Mouse (Mus musculus) intestine, embryonic 16.5 days (tissue): ENCODE measurements at regions not wholly inside any gene's neighbourhood (a gene's known extent, or its start where the extent isn't known, plus 50 kb on each side); places are given as distances from the start of the nearest gene placed in this dataset.

Experiments
- ATAC-seq: fragments of 200-750 bp; cut with Nextera tagmentation; 2 replicates; pipeline ENCODE4 v1.8.0; 2017; ENCODE audit warnings: moderate TSS enrichment, moderate library complexity
- H3K27ac ChIP-seq: fragments of 300-500 bp; sonication (generic); 2 replicates; pipeline ENCODE4 v1.5.1; 2014; ENCODE audit warnings: mild to moderate bottlenecking, low read length
- H3K27me3 ChIP-seq: fragments of 300-500 bp; sonication (generic); replicated peaks from 2 replicates; pipeline ENCODE4 v1.6.1; 2014; ENCODE audit warnings: low read length, control low read depth, mixed read lengths; ENCODE audit not compliant: control insufficient read depth, insufficient read depth
- H3K36me3 ChIP-seq: fragments of 300-500 bp; sonication (generic); 2 replicates; pipeline ENCODE4 v1.6.1; 2014; ENCODE audit warnings: low read length, control low read depth; ENCODE audit not compliant: control insufficient read depth, insufficient read depth
- H3K4me1 ChIP-seq: fragments of 300-500 bp; sonication (generic); 2 replicates; pipeline ENCODE4 v1.6.1; 2014; ENCODE audit warnings: low read length, control low read depth, mixed read lengths; ENCODE audit not compliant: control insufficient read depth, insufficient read depth
- H3K4me2 ChIP-seq: fragments of 300-500 bp; sonication (generic); 2 replicates; pipeline ENCODE4 v1.6.1; 2014; ENCODE audit warnings: low read depth, low read length, control low read depth
- H3K4me3 ChIP-seq: fragments of 300-500 bp; sonication (generic); 2 replicates; pipeline ENCODE4 v1.5.1; 2014; ENCODE audit warnings: mild to moderate bottlenecking, low read length
- H3K9ac ChIP-seq: fragments of 300-500 bp; sonication (generic); 2 replicates; pipeline ENCODE4 v1.6.1; 2014; ENCODE audit warnings: low read depth, low read length
- H3K9me3 ChIP-seq: fragments of 300-500 bp; sonication (generic); 2 replicates; pipeline ENCODE4 v1.6.1; 2016; ENCODE audit warnings: low read length, control low read depth; ENCODE audit not compliant: control insufficient read depth
- WGBS: fragments of 180-500 bp; shearing (Covaris S2); extraction: QIAGEN DNeasy Blood & Tissue Kit; methylation state at CpG from one replicate; pipeline ENCODE4 v1.1.7; 2014; 5-methylcytosine and 5-hydroxymethylcytosine counted together

GRCm38 (mm10) chr9:94431540-94431939 lies 106.3 kb downstream of the 1190002N15Rik start:
- Histone ChIP-seq H3K27me3 (no peaks in the 10 kb centered on the region), H3K27ac (no peak overlapping the region), H3K36me3 (no peaks in the 10 kb centered on the region), H3K4me1 (no peaks in the 10 kb centered on the region), H3K4me3 (no peak overlapping the region), H3K9ac (no peak overlapping the region), H3K9me3 (no peaks in the 10 kb centered on the region), H3K4me2 (no peak overlapping the region)
- WGBS = 98% methylated on average over 3 of the region's 3 CpGs
- no peak for ATAC-seq

DNA sequence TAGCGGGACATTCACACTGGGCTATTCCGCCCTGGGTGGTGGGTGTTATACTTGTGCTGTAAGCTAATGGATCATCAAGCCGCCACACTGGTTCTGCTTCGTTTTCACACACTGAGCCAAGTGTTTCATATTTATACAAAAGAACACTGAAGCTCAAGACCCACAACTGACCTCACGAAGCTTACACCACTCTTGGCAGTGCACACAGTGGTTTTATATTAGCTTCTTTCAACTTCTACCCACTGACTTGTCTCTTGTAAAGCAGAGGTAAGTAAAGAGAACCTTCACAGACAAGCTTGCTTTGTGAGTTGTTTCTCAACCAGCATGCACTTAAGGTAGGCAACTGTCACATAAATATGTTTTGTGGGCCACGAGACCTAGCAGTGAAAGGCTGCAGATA lies 106.9 kb downstream of the 1190002N15Rik start:
- Histone ChIP-seq H3K9ac (no peak overlapping the region), H3K36me3 (no peaks in the 10 kb centered on the region), H3K4me1 (no peaks in the 10 kb centered on the region), H3K9me3 (no peaks in the 10 kb centered on the region), H3K27me3 (no peaks in the 10 kb centered on the region), H3K27ac (no peak overlapping the region), H3K4me2 (no peak overlapping the region), H3K4me3 (no peak overlapping the region)
- ATAC-seq = no peak
- 81% methylated on average over 6 of the region's 6 CpGs for WGBS

DNA sequence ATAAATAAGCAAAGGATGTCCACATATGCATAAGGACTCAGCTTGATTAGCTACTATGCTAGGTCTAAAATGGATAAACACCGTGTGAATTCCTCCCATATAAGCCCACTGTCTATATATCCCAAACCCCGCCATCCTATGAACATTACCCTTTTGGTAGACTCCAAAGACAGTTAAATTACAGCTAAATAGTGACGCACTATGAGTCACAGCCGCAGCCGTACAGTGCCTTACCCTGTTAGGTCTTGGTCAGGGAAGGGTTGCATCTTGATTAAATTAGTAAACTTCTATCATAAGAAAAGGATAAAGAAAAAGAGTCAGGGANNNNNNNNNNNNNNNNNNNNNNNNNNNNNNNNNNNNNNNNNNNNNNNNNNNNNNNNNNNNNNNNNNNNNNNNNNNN lies 111.1 kb downstream of the 1190002N15Rik start:
- H3K27ac ChIP-seq = no peak overlapping the region
- no peak for ATAC-seq
- no peaks in the 10 kb centered on the region for H3K36me3 ChIP-seq
- H3K4me3 ChIP-seq = no peak overlapping the region
- no peak overlapping the region for H3K4me2 ChIP-seq
- WGBS = 88% methylated on average over 5 of the region's 5 CpGs
- no peaks in the 10 kb centered on the region for H3K9me3 ChIP-seq
- H3K9ac ChIP-seq = no peak overlapping the region
- no peaks in the 10 kb centered on the region for H3K4me1 ChIP-seq
- H3K27me3 ChIP-seq = no peaks in the 10 kb centered on the region

DNA sequence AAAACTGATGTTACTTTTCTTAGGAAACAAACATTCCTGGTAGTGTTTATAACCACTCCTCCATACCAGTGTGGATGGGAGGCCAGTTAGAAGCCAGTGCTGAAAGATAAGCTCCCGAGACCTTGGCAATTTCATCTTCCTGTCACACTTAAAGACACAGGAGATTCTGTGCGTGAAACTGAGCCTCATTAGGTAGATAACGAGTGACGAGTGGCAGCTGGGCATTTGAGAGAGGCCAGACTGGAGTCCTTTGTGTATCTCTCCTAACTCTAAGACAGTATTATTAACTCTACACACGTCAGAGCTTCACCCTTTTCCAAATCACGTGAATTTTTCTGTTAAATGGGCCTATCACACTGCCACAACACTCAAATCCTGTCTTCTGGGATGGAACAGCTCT lies 112.1 kb downstream of the 1190002N15Rik start:
- 34% methylated on average over 6 of the region's 6 CpGs for WGBS
- H3K27ac ChIP-seq = no peak overlapping the region
- no peak overlapping the region for H3K4me2 ChIP-seq
- H3K4me3 ChIP-seq = no peak overlapping the region
- no peaks in the 10 kb centered on the region for H3K9me3 ChIP-seq
- no peaks in the 10 kb centered on the region for H3K27me3 ChIP-seq
- no peaks in the 10 kb centered on the region for H3K36me3 ChIP-seq
- no peaks in the 10 kb centered on the region for H3K4me1 ChIP-seq
- ATAC-seq = no peak
- no peak overlapping the region for H3K9ac ChIP-seq

- ATAC-seq = no peak
- 74% methylated on average over 5 of the region's 5 CpGs for WGBS
- Histone ChIP-seq H3K4me3 (no peak overlapping the region), H3K9me3 (no peaks in the 10 kb centered on the region), H3K4me1 (no peaks in the 10 kb centered on the region), H3K27me3 (no peaks in the 10 kb centered on the region), H3K27ac (no peak overlapping the region), H3K9ac (no peak overlapping the region), H3K36me3 (no peaks in the 10 kb centered on the region), H3K4me2 (no peak overlapping the region)
Measured at GRCm38 (mm10) chr9:94424438-94425135, 113.3 kb downstream of the 1190002N15Rik start.

GRCm38 (mm10) chr9:94410546-94410945 lies 127.3 kb downstream of the 1190002N15Rik start:
- Histone ChIP-seq H3K4me1 (0 out of 2 replicates have a peak, but pooled peaks cover 7% of the 10 kb centered on the region), H3K9ac (no peak overlapping the region), H3K36me3 (no peaks in the 10 kb centered on the region), H3K4me3 (no peak overlapping the region), H3K27ac (no peak overlapping the region), H3K27me3 (no peaks in the 10 kb centered on the region), H3K4me2 (no peak overlapping the region), H3K9me3 (no peaks in the 10 kb centered on the region)
- 34% methylated on average over 8 of the region's 8 CpGs for WGBS
- ATAC-seq = no peak

DNA sequence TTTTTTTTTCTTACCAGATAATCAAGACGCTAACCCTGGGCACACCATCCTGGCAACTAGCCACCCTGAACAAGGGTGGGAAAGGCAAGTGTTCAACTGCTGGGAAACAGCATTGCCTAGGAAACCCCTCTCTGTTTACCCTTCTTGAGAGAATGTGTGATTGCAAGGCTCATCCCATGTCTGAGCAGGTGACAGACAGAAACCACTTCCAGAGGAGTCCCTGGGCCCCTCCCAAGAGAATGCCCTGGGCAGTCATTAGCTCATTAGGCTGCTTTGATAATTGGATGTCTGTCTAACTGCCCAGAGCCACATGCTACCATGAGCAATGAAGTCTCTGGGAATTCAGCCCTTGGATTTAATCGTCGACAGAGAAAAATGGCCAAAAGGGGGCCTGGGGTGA lies 127.8 kb downstream of the 1190002N15Rik start:
- no peak overlapping the region for H3K9ac ChIP-seq
- no peak for ATAC-seq
- no peak overlapping the region for H3K4me3 ChIP-seq
- H3K4me1 ChIP-seq = 0 out of 2 replicates have a peak, but pooled peaks cover 7% of the 10 kb centered on the region
- no peaks in the 10 kb centered on the region for H3K27me3 ChIP-seq
- no peaks in the 10 kb centered on the region for H3K36me3 ChIP-seq
- H3K27ac ChIP-seq = no peak overlapping the region
- no peak overlapping the region for H3K4me2 ChIP-seq
- no peaks in the 10 kb centered on the region for H3K9me3 ChIP-seq
- WGBS = 42% methylated on average over 3 of the region's 3 CpGs

GRCm38 (mm10) chr9:94408635-94409323 lies 129.1 kb downstream of the 1190002N15Rik start:
- ATAC-seq = peak; percentile 93
- Histone ChIP-seq H3K4me1 (0 out of 2 replicates have a peak, but pooled peaks cover 7% of the 10 kb centered on the region), H3K4me3 (no peak overlapping the region), H3K4me2 (no peak overlapping the region), H3K9me3 (no peaks in the 10 kb centered on the region), H3K9ac (no peak overlapping the region), H3K27me3 (no peaks in the 10 kb centered on the region), H3K36me3 (no peaks in the 10 kb centered on the region), H3K27ac (no peak overlapping the region)
- WGBS = 25% methylated on average over 7 of the region's 7 CpGs

GRCm38 (mm10) chr9:94407671-94408070 lies 130.2 kb downstream of the 1190002N15Rik start:
- ATAC-seq = no peak
- H3K27ac ChIP-seq = no peak overlapping the region
- 91% methylated on average over 10 of the region's 10 CpGs for WGBS

More at GRCm38 (mm10) chr9:94407671-94408070, 130.2 kb downstream of the 1190002N15Rik start:
- no peak overlapping the region for H3K4me3 ChIP-seq
- no peak overlapping the region for H3K9ac ChIP-seq
- H3K36me3 ChIP-seq = no peaks in the 10 kb centered on the region
- no peak overlapping the region for H3K4me2 ChIP-seq
- 0 out of 2 replicates have a peak, but pooled peaks cover 7% of the 10 kb centered on the region for H3K4me1 ChIP-seq
- H3K9me3 ChIP-seq = no peaks in the 10 kb centered on the region
- no peaks in the 10 kb centered on the region for H3K27me3 ChIP-seq
